Mouse (Mus musculus) left cerebral cortex, adult 9 months (tissue): Measurements from ENCODE around the gene Tfdp2.

Experiments
- DNase-seq, 2 experiments: peaks; one replicate each; pipeline ENCODE4 v3.0.0; 2022; ENCODE audit warnings: low spot score in 2 of 2

Tfdp2 gene

GRCm38 (mm10) chr9:96369654-96370384, 173.7 kb downstream of the Tfdp2 start:
- DNase-seq = no peak

GRCm38 (mm10) chr9:96371075-96371474, 175.0 kb downstream of the Tfdp2 start:
- DNase-seq = no peak
